Mouse (Mus musculus) heart, embryonic 14.5 days (tissue): ENCODE measurements around the gene Alpk1. TPM values are rescaled to one million over a fixed set of nuclear protein-coding genes. Genes with fewer than 3 reads are reported as not detected.

Experiments
- ATAC-seq: fragments of 200-750 bp; cut with Nextera tagmentation; 2 replicates; pipeline ENCODE4 v1.8.0; 2017; ENCODE audit warnings: low read depth, moderate TSS enrichment; ENCODE audit not compliant: insufficient number of reproducible peaks, insufficient read depth, low FRiP score
- H3K27ac ChIP-seq, 2 experiments: fragments of 200-500 bp in 1 of 2; fragments of 300-500 bp in 1 of 2; sonication (generic) in 1 of 2; replicated peaks in 1 of 2; 2 replicates each; pipeline ENCODE4 v1.5.1; 2012 to 2014; ENCODE audit warnings: low read depth in 2 of 2, low read length in 2 of 2, control low read depth in 1 of 2, mild to moderate bottlenecking in 1 of 2, mixed read lengths in 1 of 2; ENCODE audit not compliant: control insufficient read depth in 1 of 2, insufficient read depth in 1 of 2
- H3K27me3 ChIP-seq: fragments of 300-500 bp; sonication (generic); 2 replicates; pipeline ENCODE4 v1.6.1; 2014; ENCODE audit warnings: mild to moderate bottlenecking, low read length, control low read depth; ENCODE audit not compliant: control insufficient read depth, insufficient read depth
- H3K36me3 ChIP-seq: fragments of 300-500 bp; sonication (generic); 2 replicates; pipeline ENCODE4 v1.6.1; 2014; ENCODE audit warnings: mild to moderate bottlenecking, control low read depth, low read length, mixed read lengths; ENCODE audit not compliant: control insufficient read depth, insufficient read depth
- H3K4me1 ChIP-seq, 2 experiments: fragments of 200-500 bp in 1 of 2; fragments of 300-500 bp in 1 of 2; sonication (generic) in 1 of 2; 2 replicates each; pipeline ENCODE4 v1.6.1; 2012 to 2014; ENCODE audit warnings: low read length in 2 of 2, control low read depth in 1 of 2, mixed read lengths in 1 of 2; ENCODE audit not compliant: control insufficient read depth in 2 of 2, insufficient read depth in 2 of 2
- H3K4me2 ChIP-seq: fragments of 300-500 bp; sonication (generic); 2 replicates; pipeline ENCODE4 v1.6.1; 2014; ENCODE audit warnings: mild to moderate bottlenecking, low read length
- H3K4me3 ChIP-seq, 2 experiments: fragments of 200-500 bp in 1 of 2; fragments of 300-500 bp in 1 of 2; sonication (generic) in 1 of 2; 2 replicates each; pipeline ENCODE4 v1.5.1; 2012 to 2014; ENCODE audit warnings: low read length in 2 of 2, mild to moderate bottlenecking in 2 of 2, control low read depth in 1 of 2, low read depth in 1 of 2, moderate library complexity in 1 of 2; ENCODE audit not compliant: control insufficient read depth in 1 of 2, insufficient read depth in 1 of 2
- H3K9ac ChIP-seq: fragments of 300-500 bp; sonication (generic); 2 replicates; pipeline ENCODE4 v1.6.1; 2014; ENCODE audit warnings: mild to moderate bottlenecking, low read length
- H3K9me3 ChIP-seq: fragments of 300-500 bp; sonication (generic); 2 replicates; pipeline ENCODE4 v1.6.1; 2016; ENCODE audit warnings: low read length, control low read depth; ENCODE audit not compliant: control insufficient read depth
- WGBS: fragments of 180-500 bp; shearing (Covaris S2); extraction: QIAGEN DNeasy Blood & Tissue Kit; methylation state at CpG from one replicate; pipeline ENCODE4 v1.1.7; 2014; 5-methylcytosine and 5-hydroxymethylcytosine counted together
- polyA plus RNA-seq: library from polyadenylated mRNA; unstranded; fragments of >200 nt; fragmentation: Nextera tagmentation; extraction: Ambion mirVana; gene quantifications from 2 replicates; pipeline ENCODE4 v1.2.1, GENCODE M21; 2014

Gene Alpk1
- polyA plus RNA-seq, 1 experiment from 2014 or later: 2.0 TPM

GRCm38 (mm10) chr3:127639875-127640761 lies 140.2 kb downstream of the Alpk1 start:
- Histone ChIP-seq H3K4me1 (peaks cover 0 to 8% of the 10 kb centered on the region in 2 experiments; a peak in 2 of 4 replicates), H3K4me2 (peak overlapping the region; percentile 49; the same call in 1 of the 2 replicates), H3K9me3 (no peaks in the 10 kb centered on the region), H3K4me3 (peak overlapping the region in 1 of 2 experiments; percentile 19; a peak in 1 of 4 replicates), H3K27ac (no peak overlapping the region), H3K27me3 (peaks cover 95% of the 10 kb centered on the region), H3K9ac (no peak overlapping the region), H3K36me3 (no peaks in the 10 kb centered on the region)
- WGBS: 2% methylated on average over 36 of the region's 36 CpGs
- no peak; the same call in 1 of the 2 replicates for ATAC-seq

- Histone ChIP-seq H3K4me2 (no peak overlapping the region), H3K36me3 (no peaks in the 10 kb centered on the region), H3K27ac (no peak overlapping the region), H3K4me1 (peaks cover 2 to 25% of the 10 kb centered on the region in 2 experiments; a peak in 3 of 4 replicates), H3K9ac (no peak overlapping the region), H3K9me3 (no peaks in the 10 kb centered on the region), H3K4me3 (0 out of 4 replicates have a peak overlapping the region, but pooled peaks of 1 of the 2 experiments have one; percentile 50), H3K27me3 (peaks cover 95% of the 10 kb centered on the region)
- 12% methylated on average over 3 of the region's 3 CpGs for WGBS
- no peak for ATAC-seq
These were observed 145.4 kb downstream of the Alpk1 start for GRCm38 (mm10) chr3:127634984-127635349.

DNA sequence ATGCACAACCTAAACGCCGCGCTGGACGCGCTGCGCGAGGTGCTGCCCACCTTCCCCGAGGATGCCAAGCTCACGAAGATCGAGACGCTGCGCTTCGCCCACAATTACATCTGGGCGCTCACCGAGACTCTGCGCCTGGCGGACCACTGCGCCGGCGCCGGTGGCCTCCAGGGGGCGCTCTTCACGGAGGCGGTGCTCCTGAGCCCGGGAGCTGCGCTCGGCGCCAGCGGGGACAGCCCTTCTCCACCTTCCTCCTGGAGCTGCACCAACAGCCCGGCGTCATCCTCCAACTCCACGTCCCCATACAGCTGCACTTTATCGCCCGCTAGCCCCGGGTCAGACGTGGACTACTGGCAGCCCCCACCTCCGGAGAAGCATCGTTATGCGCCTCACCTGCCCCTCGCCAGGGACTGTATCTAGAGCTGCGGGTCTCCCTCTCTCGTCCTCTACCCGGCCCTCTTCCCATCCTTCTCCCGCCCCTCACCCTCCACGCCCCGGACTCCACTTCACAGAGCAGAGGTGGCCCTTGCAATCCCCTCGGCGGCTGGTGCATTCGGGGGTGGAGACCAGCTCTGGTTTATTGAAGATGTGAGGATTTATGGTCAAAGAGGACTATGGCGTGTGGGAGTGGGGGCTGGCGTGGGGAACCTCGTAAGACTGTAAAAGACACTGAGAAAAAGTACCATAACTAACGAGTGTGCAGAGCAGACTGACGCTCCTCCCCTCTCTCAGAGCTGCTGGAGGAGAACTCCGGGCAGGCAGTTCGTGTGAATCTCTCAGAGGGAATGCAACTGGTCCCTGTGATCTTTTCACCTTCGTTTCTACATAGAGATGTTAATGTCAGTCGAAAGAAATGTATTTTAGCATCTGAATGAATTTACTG lies 146.0 kb downstream of the Alpk1 start:
- no peaks in the 10 kb centered on the region for H3K36me3 ChIP-seq
- no peak overlapping the region for H3K9ac ChIP-seq
- H3K9me3 ChIP-seq: no peaks in the 10 kb centered on the region
- peaks cover 95% of the 10 kb centered on the region for H3K27me3 ChIP-seq
- H3K4me2 ChIP-seq: peak overlapping the region; percentile 95
- peak; percentile 54 for ATAC-seq
- WGBS: under 1% methylated on average over 58 of the region's 58 CpGs
- no peak overlapping the region for H3K27ac ChIP-seq
- H3K4me3 ChIP-seq: peak overlapping the region; percentile 45 to 50
- H3K4me1 ChIP-seq: peaks cover 2 to 22% of the 10 kb centered on the region in 2 experiments; a peak in 3 of 4 replicates

DNA sequence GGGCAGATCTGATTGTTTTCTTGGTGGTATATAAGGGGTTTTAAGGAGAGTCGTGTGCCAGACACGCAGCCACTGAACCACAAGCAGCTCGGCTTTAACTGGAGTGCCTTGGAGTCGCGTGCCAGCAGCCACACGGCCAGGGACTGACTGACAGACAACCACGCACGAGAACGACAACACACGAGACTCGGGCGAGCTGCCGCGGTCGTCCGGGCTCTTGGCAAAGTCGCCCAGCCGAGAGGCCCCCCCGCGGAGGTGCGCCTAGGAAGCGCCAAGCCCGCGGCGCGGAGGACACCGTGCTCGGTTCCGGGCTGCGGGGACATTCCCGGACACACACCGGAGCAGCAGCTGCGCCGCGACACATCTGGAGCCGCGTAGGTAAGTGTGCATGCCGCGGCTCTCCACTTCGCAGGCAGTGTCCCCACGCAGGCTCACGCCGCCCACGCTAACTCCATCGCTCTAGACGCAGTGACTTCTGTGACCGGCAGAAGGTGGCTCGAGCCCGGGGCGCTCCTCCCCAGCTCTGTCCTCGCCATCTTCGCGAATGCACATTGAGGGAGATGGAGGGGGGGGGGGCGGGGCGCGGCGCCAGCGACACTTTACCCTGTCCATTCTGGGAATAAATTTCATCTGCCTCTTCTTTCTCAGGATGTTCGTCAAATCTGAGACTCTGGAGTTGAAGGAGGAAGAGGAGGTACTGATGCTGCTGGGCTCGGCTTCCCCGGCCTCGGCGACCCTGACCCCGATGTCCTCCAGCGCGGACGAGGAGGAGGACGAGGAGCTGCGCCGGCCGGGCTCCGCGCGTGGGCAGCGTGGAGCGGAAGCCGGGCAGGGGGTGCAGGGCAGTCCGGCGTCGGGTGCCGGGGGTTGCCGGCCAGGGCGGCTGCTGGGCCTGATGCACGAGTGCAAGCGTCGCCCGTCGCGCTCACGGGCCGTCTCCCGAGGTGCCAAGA lies 147.0 kb downstream of the Alpk1 start, which contains the start of gene Neurog2:
Neurog2 (plus strand) TSS at position 56 of the 953 bp plus-strand sequence.
- H3K9ac ChIP-seq: no peak within 1 kb of the TSS; the same call in 1 of the 2 replicates
- no peaks in the 10 kb centered on the region for H3K9me3 ChIP-seq
- peak within 1 kb of the TSS; percentile 45 to 50 for H3K4me3 ChIP-seq
- ATAC-seq: no peak
- H3K36me3 ChIP-seq: no peaks in the 10 kb centered on the region
- peaks cover 2 to 27% of the 10 kb centered on the region in 2 experiments; a peak in 3 of 4 replicates for H3K4me1 ChIP-seq
- H3K4me2 ChIP-seq: peak within 1 kb of the TSS; percentile 95
- H3K27ac ChIP-seq: no peak within 1 kb of the TSS
- 0% methylated on average over 88 of the region's 92 CpGs for WGBS
- H3K27me3 ChIP-seq: peaks cover 94% of the 10 kb centered on the region

DNA sequence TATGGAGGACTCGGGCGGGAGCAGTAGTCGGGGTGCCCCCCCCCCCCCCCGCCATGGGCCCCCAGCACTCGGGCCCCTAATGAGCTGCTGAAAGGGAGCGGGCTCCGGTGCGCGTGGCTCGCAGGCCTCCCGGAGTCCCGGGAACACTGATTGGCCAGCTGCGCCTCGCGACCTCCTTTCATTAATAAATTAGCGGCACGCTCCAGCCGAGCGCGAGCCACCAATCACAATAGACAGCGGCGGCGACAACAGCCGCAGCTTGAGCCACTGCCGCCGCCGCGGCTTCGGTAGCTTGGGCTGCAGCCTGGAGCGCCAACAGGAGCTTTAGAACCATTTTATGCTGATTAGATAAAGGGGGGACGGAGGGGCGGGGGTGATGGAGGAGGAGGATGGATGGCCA lies 147.8 kb downstream of the Alpk1 start:
- Histone ChIP-seq H3K4me1 (peaks cover 2 to 28% of the 10 kb centered on the region in 2 experiments; a peak in 3 of 4 replicates), H3K9ac (no peak overlapping the region; the same call in 1 of the 2 replicates)

DNA sequence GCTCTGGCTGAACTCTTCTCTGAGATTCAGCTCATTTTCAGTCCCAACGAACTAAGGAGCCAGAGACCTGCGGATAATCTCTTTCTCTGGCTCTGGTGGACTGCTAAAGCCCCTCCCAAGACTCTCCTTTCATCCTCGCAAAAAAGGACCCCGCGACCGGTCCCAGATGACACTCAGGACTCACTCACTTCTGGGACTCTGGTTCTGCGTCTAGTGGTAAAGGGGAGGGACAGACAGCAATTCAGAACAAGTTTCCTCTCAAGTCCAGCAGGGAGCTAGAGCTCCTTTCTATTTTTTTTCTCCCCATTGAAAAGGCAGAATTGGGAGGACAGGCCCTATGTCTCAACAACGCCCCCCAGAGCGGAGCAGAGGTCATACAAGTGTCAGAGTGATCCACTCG lies 148.7 kb downstream of the Alpk1 start:
- Histone ChIP-seq H3K4me2 (no peak overlapping the region), H3K36me3 (no peaks in the 10 kb centered on the region), H3K9me3 (no peaks in the 10 kb centered on the region), H3K27ac (no peak overlapping the region), H3K4me1 (peaks cover 2 to 28% of the 10 kb centered on the region in 2 experiments; a peak in 3 of 4 replicates), H3K9ac (no peak overlapping the region), H3K27me3 (peaks cover 94% of the 10 kb centered on the region), H3K4me3 (no peak overlapping the region)
- no peak for ATAC-seq
- 1% methylated on average over 10 of the region's 10 CpGs for WGBS

More for the DNA sequence above, 147.8 kb downstream of the Alpk1 start:
- no peaks in the 10 kb centered on the region for H3K9me3 ChIP-seq
- WGBS: under 1% methylated on average over 30 of the region's 32 CpGs
- peak overlapping the region; percentile 95 for H3K4me2 ChIP-seq
- no peak for ATAC-seq
- H3K36me3 ChIP-seq: no peaks in the 10 kb centered on the region
- H3K27ac ChIP-seq: no peak overlapping the region
- peak overlapping the region; percentile 27 to 50 for H3K4me3 ChIP-seq
- peaks cover 94% of the 10 kb centered on the region for H3K27me3 ChIP-seq
